Mouse (Mus musculus) lung, postnatal 0 days (tissue): ENCODE data around the gene Ccm2. TPM values are rescaled to one million over a fixed set of nuclear protein-coding genes. Genes with fewer than 3 reads are reported as not detected.
A peak's percentile ranks its signal among the peaks of the same experiment; 100 is the strongest.

Experiments
- ATAC-seq: fragments of 200-750 bp; cut with Nextera tagmentation; 2 replicates; pipeline ENCODE4 v1.8.0; 2017; ENCODE audit warnings: moderate library complexity
- DNase-seq: peaks from one replicate; pipeline ENCODE4 v3.0.0-alpha.2; 2016; ENCODE audit warnings: low spot score
- H3K27ac ChIP-seq: fragments of 300-500 bp; sonication (generic); 2 replicates; pipeline ENCODE4 v1.5.1; 2014; ENCODE audit warnings: antibody characterized with exemption, mild to moderate bottlenecking, low read length, mixed read lengths
- H3K27me3 ChIP-seq: fragments of 300-500 bp; sonication (generic); replicated peaks from 2 replicates; pipeline ENCODE4 v1.6.1; 2014; ENCODE audit warnings: low read length, mixed read lengths; ENCODE audit not compliant: insufficient read depth
- H3K36me3 ChIP-seq: fragments of 300-500 bp; sonication (generic); 2 replicates; pipeline ENCODE4 v1.6.1; 2014; ENCODE audit warnings: low read length, mixed read lengths; ENCODE audit not compliant: insufficient read depth
- H3K4me1 ChIP-seq: fragments of 300-500 bp; sonication (generic); 2 replicates; pipeline ENCODE4 v1.6.1; 2014; ENCODE audit warnings: antibody characterized with exemption, low read depth, low read length, mixed read lengths; ENCODE audit not compliant: insufficient read depth
- H3K4me2 ChIP-seq: fragments of 300-500 bp; sonication (generic); replicated peaks from 2 replicates; pipeline ENCODE4 v1.6.1; 2014; ENCODE audit warnings: low read depth, mild to moderate bottlenecking, low read length, moderate library complexity, mixed read lengths
- H3K4me3 ChIP-seq: fragments of 300-500 bp; sonication (generic); 2 replicates; pipeline ENCODE4 v1.5.1; 2014; ENCODE audit warnings: low read depth, low read length
- H3K9ac ChIP-seq: fragments of 300-500 bp; sonication (generic); replicated peaks from 2 replicates; pipeline ENCODE4 v1.6.1; 2014; ENCODE audit warnings: low read depth, mild to moderate bottlenecking
- H3K9me3 ChIP-seq: fragments of 300-500 bp; sonication (generic); 2 replicates; pipeline ENCODE4 v1.6.1; 2016; ENCODE audit warnings: low read length, mixed read lengths
- CTCF ChIP-seq: IDR thresholded peaks from 2 replicates; pipeline ENCODE4 v1.5.1; 2016; ENCODE audit warnings: antibody characterized with exemption, mild to moderate bottlenecking
- EP300 ChIP-seq: IDR thresholded peaks from 2 replicates; pipeline ENCODE4 v1.6.1; 2016; ENCODE audit warnings: antibody characterized with exemption, mild to moderate bottlenecking, control low read depth
- WGBS: fragments of 180-500 bp; shearing (Covaris S2); extraction: QIAGEN DNeasy Blood & Tissue Kit; methylation state at CpG from one replicate; pipeline ENCODE4 v1.1.7; 2014; 5-methylcytosine and 5-hydroxymethylcytosine counted together
- polyA plus RNA-seq: library from polyadenylated mRNA; unstranded; fragments of >200 nt; fragmentation: Nextera tagmentation; extraction: Ambion mirVana; gene quantifications from 2 replicates; pipeline ENCODE4 v1.2.1, GENCODE M21; 2015

Ccm2 gene
- polyA plus RNA-seq, 1 experiment from 2014 or later: 62.4 TPM

GRCm38 (mm10) chr11:6528186-6529006, 18.3 kb upstream of the Ccm2 start:
- Histone ChIP-seq H3K9me3 (no peaks in the 10 kb centered on the region), H3K4me3 (peak overlapping the region; percentile 46), H3K4me2 (peak overlapping the region; percentile 59), H3K36me3 (peaks cover 8% of the 10 kb centered on the region), H3K27me3 (no peaks in the 10 kb centered on the region), H3K27ac (peak overlapping the region; percentile 85), H3K9ac (peak overlapping the region; percentile 37), H3K4me1 (peaks cover 8% of the 10 kb centered on the region; the same call in 1 of the 2 replicates)
- DNase-seq (peak; percentile 98), ATAC-seq (peak; percentile 99)
- WGBS: 1% methylated on average over 51 of the region's 51 CpGs
- TF ChIP-seq CTCF (peak; percentile 88), EP300 (no peak)

GRCm38 (mm10) chr11:6529961-6530360, 16.7 kb upstream of the Ccm2 start:
- no peak for TF ChIP-seq EP300
- no peak for TF ChIP-seq CTCF
- H3K27me3 ChIP-seq: no peaks in the 10 kb centered on the region
- no peak overlapping the region for H3K27ac ChIP-seq
- H3K4me3 ChIP-seq: no peak overlapping the region
- H3K4me2 ChIP-seq: no peak overlapping the region
- no peaks in the 10 kb centered on the region for H3K9me3 ChIP-seq
- DNase-seq (no peak), ATAC-seq (no peak)
- H3K9ac ChIP-seq: no peak overlapping the region
- peaks cover 8% of the 10 kb centered on the region; the same call in 1 of the 2 replicates for H3K4me1 ChIP-seq
- H3K36me3 ChIP-seq: peaks cover 4% of the 10 kb centered on the region
- WGBS: 84% methylated on average over 8 of the region's 8 CpGs

GRCm38 (mm10) chr11:6530746-6531145, 15.9 kb upstream of the Ccm2 start:
- TF ChIP-seq EP300: no peak
- no peak for TF ChIP-seq CTCF
- Histone ChIP-seq H3K36me3 (no peaks in the 10 kb centered on the region), H3K9ac (no peak overlapping the region), H3K4me2 (no peak overlapping the region), H3K4me3 (no peak overlapping the region), H3K9me3 (no peaks in the 10 kb centered on the region), H3K27me3 (no peaks in the 10 kb centered on the region), H3K27ac (no peak overlapping the region), H3K4me1 (peaks cover 8% of the 10 kb centered on the region; the same call in 1 of the 2 replicates)
- ATAC-seq (no peak), DNase-seq (no peak)
- 86% methylated on average over 3 of the region's 3 CpGs for WGBS

- no peak overlapping the region for H3K9ac ChIP-seq
- DNase-seq (no peak), ATAC-seq (no peak)
- no peaks in the 10 kb centered on the region for H3K36me3 ChIP-seq
- no peak overlapping the region for H3K4me3 ChIP-seq
- H3K4me2 ChIP-seq: no peak overlapping the region
- H3K9me3 ChIP-seq: no peaks in the 10 kb centered on the region
- no peaks in the 10 kb centered on the region for H3K27me3 ChIP-seq
- H3K27ac ChIP-seq: no peak overlapping the region
- H3K4me1 ChIP-seq: peaks cover 6% of the 10 kb centered on the region; the same call in 1 of the 2 replicates
- WGBS: 75% methylated on average over 3 of the region's 3 CpGs
- TF ChIP-seq CTCF: no peak
- TF ChIP-seq EP300: no peak
Observed at GRCm38 (mm10) chr11:6544683-6545082, 2.0 kb upstream of the Ccm2 start.

- H3K4me3 ChIP-seq: no peak overlapping the region
- H3K27me3 ChIP-seq: no peaks in the 10 kb centered on the region
- H3K9me3 ChIP-seq: no peaks in the 10 kb centered on the region
- TF ChIP-seq CTCF (no peak), EP300 (no peak)
- no peak for DNase-seq
- no peak overlapping the region for H3K4me2 ChIP-seq
- H3K27ac ChIP-seq: 0 out of 2 replicates have a peak overlapping the region, but pooled peaks have one; percentile 99
- no peak for ATAC-seq
- H3K9ac ChIP-seq: no peak overlapping the region
- 95% methylated on average over 4 of the region's 4 CpGs for WGBS
- H3K36me3 ChIP-seq: no peaks in the 10 kb centered on the region
- H3K4me1 ChIP-seq: peaks cover 6% of the 10 kb centered on the region; the same call in 1 of the 2 replicates
Observed at GRCm38 (mm10) chr11:6545186-6545856, 1.4 kb upstream of the Ccm2 start.

- WGBS: 21% methylated on average over 3 of the region's 3 CpGs
- peak overlapping the region; percentile 84; the same call in 1 of the 2 replicates for H3K9ac ChIP-seq
- TF ChIP-seq EP300 (no peak), CTCF (no peak)
- ATAC-seq: no peak
- H3K36me3 ChIP-seq: no peaks in the 10 kb centered on the region
- DNase-seq: no peak
- H3K27me3 ChIP-seq: no peaks in the 10 kb centered on the region
- peak overlapping the region; percentile 66 for H3K4me2 ChIP-seq
- H3K4me1 ChIP-seq: peaks cover 6% of the 10 kb centered on the region; the same call in 1 of the 2 replicates
- no peaks in the 10 kb centered on the region for H3K9me3 ChIP-seq
- H3K4me3 ChIP-seq: peak overlapping the region; percentile 70
- peak overlapping the region; percentile 99 for H3K27ac ChIP-seq
Observed at GRCm38 (mm10) chr11:6545857-6546192, 862 bp upstream of the Ccm2 start.
